Mouse (Mus musculus): Measurements from ENCODE around the gene Smurf2.

Smurf2 gene

GRCm38 (mm10) chr11:106907253-106907652 lies 13.3 kb downstream of the Smurf2 start:
- DNase-seq (ENCODE audit: low read depth, low spot score): no peak

GRCm38 (mm10) chr11:106905707-106906106 lies 14.8 kb downstream of the Smurf2 start:
- no peak for DNase-seq (ENCODE audit: low read depth, low spot score)

- no peak for DNase-seq (ENCODE audit: low read depth, low spot score)
These were observed 20.7 kb downstream of the Smurf2 start for GRCm38 (mm10) chr11:106899804-106900203.

DNA sequence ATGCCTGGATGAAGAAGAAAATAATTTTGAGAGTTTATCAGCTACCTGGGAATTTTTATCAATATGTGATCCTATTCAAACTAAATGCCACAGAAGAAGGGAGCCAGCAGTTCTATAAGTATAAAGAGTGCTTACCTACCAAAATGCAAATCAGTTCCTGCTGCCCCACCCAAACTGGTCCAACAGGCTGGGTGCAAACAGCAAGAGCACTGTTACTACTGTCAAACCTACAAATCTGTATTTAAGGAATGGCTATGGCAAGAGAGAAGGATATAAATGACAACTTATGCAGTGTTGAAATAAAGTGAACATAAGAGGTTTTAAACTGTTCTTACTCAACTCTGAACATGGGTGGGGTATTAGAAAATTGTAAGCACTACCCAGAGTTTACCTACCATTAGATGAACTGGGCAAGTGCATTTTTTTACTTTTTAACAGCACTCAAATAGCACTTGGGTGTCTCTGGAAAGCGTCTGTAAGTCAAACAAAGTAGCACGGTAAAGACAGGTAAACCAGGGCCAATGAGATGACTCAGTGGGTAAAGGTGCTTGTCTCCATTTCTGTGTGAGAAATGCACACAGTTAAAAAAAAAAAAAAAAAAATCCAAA lies 23.9 kb downstream of the Smurf2 start:
- no peak for DNase-seq (ENCODE audit: low read depth, low spot score)

DNA sequence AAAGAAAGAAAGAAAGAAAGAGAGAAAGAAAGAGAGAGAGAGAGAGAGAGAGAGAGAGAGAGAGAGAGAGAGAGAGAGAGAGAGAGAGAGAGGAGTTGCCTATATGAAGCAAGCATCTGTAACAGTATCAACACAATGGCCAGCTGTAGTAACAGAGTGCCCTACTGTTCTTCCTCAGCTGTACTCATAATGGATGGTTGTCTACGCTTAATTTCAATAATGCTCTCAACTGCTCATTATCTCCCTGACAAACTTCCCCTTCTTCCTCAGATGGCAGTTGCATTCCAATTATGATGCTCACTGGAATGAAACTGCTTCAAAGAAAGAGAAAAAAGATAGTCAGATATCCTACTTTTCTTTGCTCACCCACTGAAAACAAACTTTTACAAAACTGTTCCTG lies 36.9 kb downstream of the Smurf2 start:
- no peak for DNase-seq (ENCODE audit: low read depth, low spot score)

DNA sequence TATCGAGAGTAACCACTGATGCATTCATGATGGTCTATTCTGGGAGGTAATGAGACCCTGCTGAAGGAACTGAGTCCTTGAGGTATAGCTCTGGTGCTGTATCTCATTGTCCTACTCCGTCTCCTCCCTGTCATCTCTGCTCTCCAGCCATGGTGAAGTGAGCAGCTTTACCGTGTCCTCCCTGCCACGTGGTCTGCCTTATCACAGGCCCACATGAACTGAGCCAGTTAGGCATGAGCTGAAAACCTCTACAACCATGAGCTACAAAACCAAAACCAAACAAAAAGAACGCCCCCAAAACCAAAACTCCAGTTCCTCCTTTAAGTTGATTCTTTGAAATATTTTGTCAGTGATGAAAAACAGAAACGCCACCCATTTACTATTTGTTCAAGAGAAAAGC lies 47.9 kb downstream of the Smurf2 start:
- DNase-seq (ENCODE audit: low read depth, low spot score): no peak

GRCm38 (mm10) chr11:106851438-106851837 lies 69.1 kb downstream of the Smurf2 start:
- peak; percentile 29 for DNase-seq (ENCODE audit: low read depth, low spot score)

GRCm38 (mm10) chr11:106842002-106842401 lies 78.5 kb downstream of the Smurf2 start:
- DNase-seq (ENCODE audit: low read depth, low spot score): no peak

GRCm38 (mm10) chr11:106828079-106828478 lies 92.4 kb downstream of the Smurf2 start:
- no peak for DNase-seq (ENCODE audit: low read depth, low spot score)

GRCm38 (mm10) chr11:106824403-106824802 lies 96.1 kb downstream of the Smurf2 start:
- no peak for DNase-seq (ENCODE audit: low read depth, low spot score)

GRCm38 (mm10) chr11:106823741-106824140 lies 96.8 kb downstream of the Smurf2 start:
- DNase-seq (ENCODE audit: low read depth, low spot score): no peak

DNA sequence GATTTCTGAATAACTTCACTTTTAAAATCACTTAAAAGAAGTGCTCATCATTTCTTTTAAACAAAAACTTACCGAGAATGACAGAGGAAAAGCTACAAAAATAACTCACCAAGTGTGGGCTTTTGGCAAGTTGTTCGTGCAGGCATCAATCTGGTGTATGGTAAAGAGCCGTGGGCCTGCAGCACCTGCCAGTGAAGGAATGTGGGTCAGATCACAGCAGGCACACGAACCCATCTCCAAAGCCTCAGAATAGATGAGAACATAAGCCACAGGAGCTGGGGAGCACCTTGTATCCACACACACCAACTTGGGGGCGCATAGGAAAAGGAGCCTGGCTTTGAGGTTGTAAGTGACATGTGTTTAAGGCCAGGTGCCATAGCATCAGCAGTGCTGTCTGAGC lies 97.6 kb downstream of the Smurf2 start:
- DNase-seq (ENCODE audit: low read depth, low spot score): no peak

GRCm38 (mm10) chr11:106822491-106822890 lies 98.0 kb downstream of the Smurf2 start:
- DNase-seq (ENCODE audit: low read depth, low spot score): no peak

DNA sequence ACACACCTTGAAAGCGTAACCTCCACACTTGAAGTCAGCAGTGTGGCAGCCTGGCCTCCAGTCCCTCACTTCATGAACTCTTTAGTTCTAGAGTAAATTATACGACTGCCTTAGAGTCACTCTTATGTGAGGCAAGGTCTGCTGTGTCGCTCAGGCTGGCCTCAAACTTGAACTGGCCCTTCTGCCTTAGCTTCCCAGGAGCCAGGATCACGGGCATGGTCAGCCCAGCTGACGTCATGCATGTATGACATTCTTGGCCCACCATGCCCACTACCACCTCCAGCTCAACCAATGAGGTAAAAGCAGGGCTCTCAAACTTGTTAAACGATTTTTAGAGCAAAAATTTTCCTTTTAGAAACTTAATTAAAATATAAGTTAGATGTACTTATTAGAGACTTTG lies 99.1 kb downstream of the Smurf2 start:
- DNase-seq (ENCODE audit: low read depth, low spot score): no peak

- DNase-seq (ENCODE audit: low read depth, low spot score): no peak
These were observed 99.5 kb downstream of the Smurf2 start for GRCm38 (mm10) chr11:106820972-106821371.

- peak; percentile 33 for DNase-seq (ENCODE audit: low read depth, low spot score)
These were observed 100.3 kb downstream of the Smurf2 start for GRCm38 (mm10) chr11:106820252-106820651.

GRCm38 (mm10) chr11:106819595-106819994 lies 100.9 kb downstream of the Smurf2 start:
- DNase-seq (ENCODE audit: low read depth, low spot score): no peak

- no peak for DNase-seq (ENCODE audit: low read depth, low spot score)
These were observed 102.2 kb downstream of the Smurf2 start for GRCm38 (mm10) chr11:106818341-106818740.

DNA sequence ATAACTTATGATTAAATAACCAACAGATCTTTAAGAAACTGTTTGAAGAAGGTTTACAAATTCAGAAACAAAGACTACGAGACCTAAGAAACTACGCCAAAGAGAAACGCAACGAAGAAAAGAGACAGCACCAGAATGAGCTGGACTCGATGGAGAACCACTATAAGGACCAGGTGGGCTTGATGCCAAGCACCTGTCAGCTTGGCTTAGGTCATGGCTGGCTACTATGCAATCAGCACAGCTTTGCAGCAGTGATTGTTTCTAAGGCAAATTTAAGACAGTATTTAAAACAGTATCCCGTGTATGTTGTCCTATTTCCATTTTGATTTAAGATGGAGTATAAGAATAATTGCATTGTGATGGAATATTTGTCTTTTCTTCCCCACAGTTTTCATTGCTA lies 102.7 kb downstream of the Smurf2 start:
- DNase-seq (ENCODE audit: low read depth, low spot score): no peak

- no peak for DNase-seq (ENCODE audit: low read depth, low spot score)
These were observed 103.4 kb downstream of the Smurf2 start for GRCm38 (mm10) chr11:106817156-106817555.

DNA sequence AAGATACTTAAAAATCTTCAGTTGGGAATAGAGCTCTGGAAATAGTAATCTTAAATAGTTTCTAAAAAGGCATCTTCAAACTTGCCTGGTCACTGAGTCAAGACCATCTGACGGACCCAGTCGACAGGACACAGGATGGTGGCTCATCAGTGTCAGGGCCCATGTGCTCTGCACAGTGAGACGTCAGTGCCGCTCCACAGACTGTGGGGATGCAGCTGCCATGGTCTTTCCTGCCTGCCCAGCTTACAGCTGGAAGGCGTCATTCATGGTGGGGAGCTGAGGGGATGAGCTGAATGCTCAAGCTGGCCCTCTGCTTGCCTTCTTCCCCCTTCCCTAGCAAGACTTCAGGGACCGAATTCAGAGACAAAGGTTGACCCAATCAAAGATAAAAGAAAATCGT lies 104.2 kb downstream of the Smurf2 start:
- DNase-seq (ENCODE audit: low read depth, low spot score): no peak

DNA sequence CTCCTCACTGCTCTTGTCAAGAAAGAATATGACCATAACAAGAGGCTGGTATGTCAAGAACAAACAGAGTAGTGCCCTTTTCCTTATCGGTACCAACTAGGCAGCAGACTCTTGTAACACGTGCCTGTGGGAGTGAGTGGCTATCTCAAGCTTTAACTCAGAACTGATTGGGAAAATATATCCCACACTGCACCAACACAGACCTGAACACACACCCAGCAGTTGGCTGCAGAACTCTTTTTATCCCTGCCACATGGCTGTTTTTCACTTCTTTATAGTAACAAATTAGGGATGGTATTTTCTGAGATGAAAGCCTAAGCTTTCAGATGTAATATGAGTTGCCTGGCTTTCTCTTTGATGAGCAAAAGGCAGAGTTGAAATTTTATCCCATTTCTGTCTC lies 104.8 kb downstream of the Smurf2 start:
- DNase-seq (ENCODE audit: low read depth, low spot score): no peak

- no peak for DNase-seq (ENCODE audit: low read depth, low spot score)
These were observed 105.2 kb downstream of the Smurf2 start for GRCm38 (mm10) chr11:106815331-106815730.

Measured in retina, adult 2 months (tissue).